Mouse (Mus musculus) CD4-positive, CD25-positive, alpha-beta regulatory T cell, adult 2 months (primary cell): ENCODE results near the gene Cd37.
A peak's percentile ranks its signal among the peaks of the same experiment; 100 is the strongest.

Experiments used
- DNase-seq: peaks from one replicate; pipeline ENCODE4 v3.0.0-alpha.2; 2012; ENCODE audit warnings: low read depth, low spot score

The Cd37 gene

DNA sequence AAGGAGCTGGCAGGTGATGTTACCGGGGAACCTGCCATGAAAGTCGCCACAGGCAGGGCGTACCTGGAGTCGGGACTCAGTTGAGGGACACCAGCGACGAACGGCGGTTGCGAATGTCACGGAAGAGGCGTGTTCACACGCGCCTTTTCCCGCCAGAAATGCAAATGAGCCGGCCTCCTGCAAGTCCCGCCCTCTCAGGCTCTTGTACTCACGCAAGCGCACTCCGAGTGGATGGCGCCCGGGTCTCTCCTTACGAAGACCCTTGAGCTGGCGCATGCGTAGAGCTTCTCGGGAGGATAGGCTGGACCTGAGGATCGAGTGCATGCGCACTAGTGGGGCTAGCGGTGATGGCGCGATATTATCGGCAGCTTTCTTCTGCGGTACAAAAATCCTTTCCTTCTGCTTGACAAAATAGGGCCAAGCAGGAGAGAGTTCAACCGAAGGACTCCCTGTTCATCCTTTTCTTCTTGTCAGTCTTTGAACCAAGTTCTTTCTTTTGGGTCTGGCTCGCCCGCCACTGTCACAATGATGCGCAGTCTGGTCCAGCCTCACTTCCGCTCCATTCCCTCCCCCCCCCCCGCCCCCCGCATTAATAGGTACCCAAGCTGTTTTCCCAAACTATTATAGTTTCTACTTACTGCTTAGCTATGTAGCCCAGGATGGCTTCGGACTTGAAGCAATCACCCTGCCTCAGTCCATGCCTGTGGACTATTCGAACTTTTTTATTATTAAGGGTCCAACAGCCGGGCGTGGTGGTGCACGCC lies 34.4 kb downstream of the Cd37 start, which contains the start of gene Ccdc155:
Gene Ccdc155 (minus strand): TSS at position 513 of the 764 bp plus-strand sequence.
- DNase-seq: peak; percentile 97

DNA sequence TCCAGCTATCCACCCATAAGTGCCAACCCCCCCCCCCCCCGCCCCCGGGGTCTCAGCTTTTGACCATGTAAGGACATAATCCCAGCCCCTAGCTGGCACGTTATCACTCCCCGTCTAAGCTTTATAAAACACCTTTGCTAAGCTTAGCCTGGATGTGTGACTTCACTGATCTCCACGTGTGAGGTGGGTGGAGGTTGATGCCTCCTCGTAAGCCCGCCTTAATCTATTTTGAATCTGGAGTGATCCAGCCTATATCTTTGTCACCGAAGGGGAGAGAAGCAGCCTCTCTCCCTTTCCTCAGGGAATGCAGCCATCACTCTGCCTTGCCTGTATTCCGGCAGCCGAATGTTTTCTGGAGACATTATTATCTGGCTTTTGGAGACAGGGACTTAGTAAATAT lies 36.3 kb downstream of the Cd37 start:
- DNase-seq: no peak

DNA sequence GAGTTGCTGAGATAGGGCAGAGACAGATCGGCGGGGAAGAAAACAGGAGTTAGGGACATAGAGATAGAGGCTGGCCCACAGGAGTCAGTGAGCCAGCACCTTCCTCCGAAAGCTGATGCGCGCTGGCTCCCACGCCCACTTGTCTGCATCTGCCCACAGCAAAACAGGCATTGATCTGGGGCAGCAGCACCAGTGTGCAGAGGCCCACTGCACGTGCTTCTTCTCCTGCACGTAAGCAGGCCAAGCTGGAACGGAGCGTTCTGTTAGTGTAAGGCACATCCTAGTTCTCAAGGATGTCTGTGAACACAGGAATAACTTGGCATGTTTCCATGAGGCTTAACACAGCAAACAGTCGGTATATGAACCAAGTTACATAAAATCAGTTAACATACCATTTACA lies 40.0 kb downstream of the Cd37 start:
- DNase-seq: no peak

DNA sequence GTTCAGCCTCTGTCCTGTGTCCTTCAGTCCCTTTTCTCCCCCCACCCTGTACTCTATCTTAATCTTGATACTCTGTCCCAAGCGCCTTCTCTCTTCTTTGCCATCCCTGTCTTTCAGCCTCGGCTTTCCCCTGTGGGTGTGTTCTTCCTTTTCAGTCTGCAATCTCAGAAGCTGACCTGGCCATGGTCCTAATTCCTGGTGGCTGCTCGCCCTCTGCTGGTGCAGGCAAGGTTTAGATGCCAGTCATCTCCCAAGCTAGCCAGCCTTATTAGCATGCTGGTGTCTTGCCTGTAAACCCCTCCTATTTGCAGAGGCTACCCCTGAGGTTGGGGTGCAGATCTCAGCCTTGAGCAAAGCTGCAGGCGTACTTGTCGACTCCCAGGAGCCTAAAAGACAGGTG lies 40.5 kb downstream of the Cd37 start:
- DNase-seq: peak; percentile 72

DNA sequence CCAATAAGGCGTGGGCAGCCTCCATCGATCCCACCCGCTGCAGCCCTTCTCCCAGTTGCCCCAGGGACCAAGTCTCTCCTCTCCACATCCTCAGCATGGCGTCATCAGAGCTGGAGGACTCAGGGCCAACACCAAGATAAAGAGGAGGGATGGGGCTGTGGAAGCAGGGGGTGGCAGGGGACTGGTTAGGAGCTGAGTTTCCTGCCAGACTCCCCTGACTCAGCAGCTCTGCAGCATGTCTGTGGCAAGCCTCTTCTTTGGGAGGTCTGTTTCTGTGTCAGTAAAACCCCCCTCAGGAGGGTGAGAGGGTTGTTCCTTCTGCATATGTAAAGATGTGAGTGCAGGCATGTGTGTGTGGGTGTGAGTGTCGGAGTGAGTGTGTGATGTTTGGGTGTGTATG lies 41.9 kb downstream of the Cd37 start:
- no peak for DNase-seq

DNA sequence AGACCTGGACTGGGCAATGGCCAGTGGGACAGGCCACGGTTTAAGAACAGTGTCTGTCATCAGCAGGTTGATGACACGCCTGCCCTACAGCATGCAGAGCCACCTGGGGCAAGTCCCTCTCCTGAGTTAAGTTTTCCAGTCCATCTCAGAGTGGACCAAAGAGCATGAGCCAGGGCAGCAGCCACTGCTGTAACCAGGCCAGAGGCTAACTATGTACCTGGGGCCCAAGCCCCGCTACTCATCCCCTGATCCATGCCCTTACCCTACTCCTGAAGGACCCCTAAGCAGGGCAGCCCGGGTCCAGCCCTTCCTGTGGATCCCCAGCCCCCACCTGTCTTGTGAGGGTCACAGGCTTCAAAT lies 42.8 kb downstream of the Cd37 start:
- no peak for DNase-seq

DNA sequence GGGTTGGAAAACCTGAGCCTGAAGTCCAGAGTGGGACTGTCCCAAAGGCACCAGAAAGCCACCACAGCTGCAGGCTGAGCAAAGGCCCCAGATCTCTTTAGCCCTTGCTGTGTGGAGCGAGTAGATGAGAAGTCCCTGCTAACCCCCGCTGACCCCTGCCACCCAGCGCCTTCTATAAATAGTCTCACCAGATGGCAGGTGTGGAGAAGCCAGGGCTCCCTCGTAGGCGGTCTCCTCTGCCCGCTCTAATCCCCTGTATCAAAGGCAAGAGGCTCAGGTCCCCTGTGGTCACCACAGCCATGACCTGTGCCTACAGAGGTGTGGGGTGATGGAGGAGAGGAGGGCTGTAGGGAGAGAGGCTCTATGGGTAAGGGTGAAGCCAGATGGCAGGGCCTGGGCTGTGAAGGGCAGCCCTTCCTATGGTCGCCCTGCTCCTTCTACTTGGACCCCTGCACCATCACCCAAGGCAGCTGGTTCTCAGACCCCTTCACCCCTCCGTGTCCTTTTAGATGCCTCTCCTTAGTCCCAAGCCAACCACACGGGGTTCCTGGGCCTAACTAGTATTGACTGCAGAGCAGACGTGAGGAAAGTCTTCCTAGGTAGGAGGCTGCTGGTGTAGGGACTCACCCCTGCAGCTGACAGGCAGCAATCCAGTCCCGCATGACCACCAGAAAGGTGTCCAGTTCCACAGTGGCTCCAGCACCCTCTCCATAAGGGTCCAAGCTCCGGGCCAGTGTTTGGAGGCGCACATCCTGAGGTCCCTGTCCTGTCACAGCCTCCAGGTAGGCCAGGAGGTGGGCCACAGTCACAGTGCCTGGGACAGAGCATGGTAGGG lies 43.4 kb downstream of the Cd37 start:
- no peak for DNase-seq

DNA sequence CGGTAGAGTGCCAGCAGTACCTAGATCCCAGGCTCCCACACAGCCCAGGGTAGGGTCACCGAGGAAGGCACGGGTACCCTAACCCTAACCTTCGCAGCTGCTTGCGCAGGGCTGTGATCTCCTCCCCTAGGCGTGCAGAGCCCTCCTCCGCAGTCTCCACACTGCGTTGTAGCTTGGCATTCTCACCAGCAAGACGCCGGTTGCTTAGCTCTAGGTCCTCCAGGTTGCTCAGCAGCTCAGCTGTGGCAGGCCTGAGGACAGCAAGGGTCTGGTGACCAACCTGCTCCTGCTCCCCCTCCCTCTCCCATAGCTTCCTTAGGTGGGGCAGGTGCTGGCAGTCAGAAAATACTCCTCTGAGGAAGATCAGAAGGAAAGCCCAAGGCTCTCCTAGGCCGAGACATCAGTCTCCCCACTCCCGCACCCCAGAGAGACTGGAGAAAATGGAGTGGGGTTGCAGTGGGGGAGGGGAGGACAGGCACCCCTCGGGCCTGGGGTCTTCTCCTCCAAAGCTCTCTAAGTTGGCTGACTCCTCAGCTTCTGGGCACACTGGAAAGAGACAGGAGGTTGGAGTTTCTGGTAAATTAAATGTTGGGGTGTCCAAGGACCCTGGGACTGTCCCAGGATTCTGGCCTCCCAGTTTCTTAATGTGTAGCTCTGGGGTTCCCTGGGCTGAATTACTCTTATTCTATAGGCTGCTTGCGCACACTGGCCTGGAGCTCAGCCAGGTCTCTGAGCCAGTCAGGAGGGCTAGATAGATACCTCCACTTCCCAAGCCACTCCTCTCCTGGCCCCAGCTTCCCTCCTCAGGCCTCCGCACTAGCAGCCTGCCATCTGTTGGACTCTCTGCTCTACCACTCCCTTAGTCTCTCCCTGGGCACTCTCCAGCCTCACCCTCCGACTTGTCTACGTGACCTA lies 44.8 kb downstream of the Cd37 start:
- no peak for DNase-seq

DNA sequence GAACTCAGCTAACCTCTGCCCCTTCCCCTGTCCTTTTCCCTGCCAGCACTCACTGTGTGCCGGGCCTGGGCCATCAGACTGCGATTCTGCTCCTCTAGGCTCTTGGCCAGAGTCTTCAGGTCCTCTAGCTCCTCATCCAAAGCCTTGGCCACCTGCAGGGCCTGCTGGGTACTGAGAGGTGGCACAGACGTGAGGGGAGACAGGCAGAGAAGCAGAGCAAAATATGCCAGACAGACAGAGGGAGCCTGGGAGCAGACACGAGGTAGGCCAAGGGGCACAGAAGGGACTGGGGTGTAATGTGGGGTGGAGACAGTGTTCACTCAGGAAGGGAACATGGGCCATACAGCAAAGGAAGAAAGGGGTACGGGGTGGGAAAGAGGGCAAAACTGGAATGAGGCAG lies 45.5 kb downstream of the Cd37 start:
- DNase-seq: no peak

DNA sequence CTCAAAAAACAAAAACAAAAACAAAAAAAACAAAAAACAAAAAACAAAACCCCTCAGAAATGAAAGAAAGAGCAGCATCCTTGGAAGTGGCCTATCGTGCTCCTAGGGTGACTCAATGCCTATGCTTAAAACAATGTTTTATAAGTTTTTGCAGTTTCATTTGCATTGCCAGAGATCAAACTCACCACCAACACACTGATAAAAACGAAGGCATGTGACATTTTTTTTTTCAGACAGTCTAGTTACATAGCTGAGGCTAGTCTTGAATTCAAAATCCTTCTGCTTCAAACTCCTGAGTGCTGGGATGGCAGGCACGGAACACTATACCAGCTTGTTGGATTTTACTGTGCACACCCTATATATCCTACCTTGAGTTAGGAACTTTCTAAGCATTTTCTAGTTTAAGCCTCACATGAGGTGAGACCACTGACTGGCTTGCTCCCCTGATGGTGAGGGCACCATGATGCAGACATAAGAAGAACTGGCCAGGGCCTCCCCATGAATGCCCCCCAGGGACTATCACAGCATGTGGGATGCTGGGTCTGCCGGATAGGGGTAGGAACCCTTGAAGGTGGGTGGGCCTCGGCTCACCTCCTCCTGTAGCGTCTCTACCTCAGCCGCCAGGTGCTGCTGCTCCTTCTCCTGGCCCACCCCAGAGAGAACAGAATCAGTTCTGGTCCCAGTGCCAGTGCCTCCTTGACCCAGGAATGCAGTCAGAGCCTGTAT lies 46.2 kb downstream of the Cd37 start:
- DNase-seq: no peak

DNA sequence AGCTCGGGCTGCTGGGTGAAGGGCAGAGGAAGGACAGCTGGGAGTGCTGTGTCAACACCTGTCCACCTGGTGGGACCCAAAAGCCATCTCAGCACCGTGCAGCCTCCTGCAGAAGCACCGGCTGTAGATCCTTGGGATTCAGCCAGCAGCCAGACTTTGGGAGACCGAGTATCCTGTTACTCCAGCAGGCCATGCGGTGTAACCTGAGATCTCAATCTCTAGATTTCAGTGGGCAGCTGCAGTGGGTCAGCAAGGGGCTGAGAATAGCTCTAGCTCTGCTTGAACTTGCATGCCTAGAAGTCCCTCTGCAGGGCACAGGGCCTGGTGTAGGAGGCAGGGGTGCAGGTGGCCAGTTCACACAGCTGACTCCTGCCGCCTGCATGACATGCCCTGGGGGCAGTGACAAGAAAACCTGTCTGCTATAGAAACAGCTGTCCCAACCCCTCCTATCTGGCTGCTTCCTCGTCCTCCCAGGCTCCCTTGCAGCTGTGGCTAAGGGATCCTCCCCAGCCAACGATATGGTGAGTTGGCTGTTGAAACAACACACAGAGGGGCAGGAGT lies 47.0 kb downstream of the Cd37 start:
- no peak for DNase-seq

DNA sequence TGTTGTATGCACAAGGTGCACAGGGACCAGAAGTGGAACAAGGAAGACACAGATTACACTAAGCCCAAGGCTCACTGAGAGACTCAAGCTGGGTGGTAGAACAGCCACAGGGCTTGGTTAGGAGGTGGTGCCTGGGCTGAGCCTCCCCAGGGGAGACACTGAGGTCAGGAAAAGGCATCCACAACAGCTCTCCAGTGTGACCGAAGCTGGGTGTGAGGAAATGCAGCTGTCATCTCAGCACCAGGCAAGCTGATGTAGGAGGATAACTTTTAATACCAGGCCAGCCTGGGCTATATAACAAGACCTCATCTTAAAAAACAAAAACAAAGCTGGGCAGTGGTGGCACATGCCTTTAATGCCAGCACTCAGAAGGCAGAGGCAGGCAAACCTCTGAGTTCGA lies 47.8 kb downstream of the Cd37 start:
- no peak for DNase-seq

DNA sequence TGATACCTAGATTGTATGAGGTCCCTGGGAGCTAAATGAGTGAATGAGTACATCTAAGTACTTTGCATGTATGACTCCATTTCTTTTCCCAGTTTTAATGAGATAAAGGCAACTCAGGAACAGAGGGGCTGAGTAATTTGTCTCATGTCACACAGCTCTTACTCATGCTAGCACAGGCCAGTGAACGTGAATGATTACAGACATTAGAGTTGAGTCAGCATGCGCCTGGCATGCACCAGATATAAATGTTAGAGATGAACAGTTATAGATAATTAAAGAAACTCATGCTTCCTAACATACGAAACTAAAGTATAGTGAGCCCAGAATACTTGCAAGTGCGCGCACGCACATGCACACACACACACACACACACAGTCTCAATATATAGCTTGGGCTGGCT lies 48.7 kb downstream of the Cd37 start:
- DNase-seq: no peak

DNA sequence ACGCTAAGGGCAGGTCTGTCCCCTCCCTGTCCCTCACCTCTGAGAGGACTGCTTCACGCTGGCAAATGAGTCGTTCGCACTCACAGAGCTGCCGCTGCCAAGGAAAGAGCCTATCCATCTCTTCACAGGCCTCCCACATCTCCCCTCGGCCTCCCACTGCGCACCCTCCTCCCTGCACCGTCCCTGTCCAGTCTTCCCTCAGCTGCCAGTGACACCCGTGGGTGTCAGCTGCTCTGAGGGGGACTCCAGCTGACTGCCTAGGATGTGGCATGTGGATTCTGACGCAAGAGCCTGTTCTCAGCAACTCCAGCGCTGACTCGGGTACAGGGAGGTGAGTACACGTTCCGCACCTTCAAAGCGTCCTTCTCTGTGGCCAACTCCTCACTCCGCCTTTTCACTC lies 49.3 kb downstream of the Cd37 start:
- no peak for DNase-seq

DNA sequence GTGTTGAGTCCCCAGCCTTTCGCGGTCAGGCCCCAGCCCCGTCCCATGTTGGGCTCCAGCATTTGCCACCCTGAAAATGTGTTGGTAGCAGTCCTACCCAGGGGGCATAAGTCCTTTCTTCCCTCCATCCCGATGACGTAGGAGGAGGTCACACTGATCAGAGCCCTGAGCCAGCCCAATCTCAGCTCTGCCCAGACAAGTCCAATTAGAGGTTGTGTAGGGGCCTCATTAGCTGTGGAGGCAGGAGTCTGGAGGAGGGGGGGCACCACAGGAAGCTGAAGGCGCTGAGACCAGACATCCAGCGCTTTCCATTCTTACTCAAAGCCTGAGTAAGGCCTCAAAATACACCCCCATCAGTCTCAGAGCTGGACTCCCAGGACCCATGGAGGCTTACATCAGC lies 53.0 kb downstream of the Cd37 start:
- DNase-seq: no peak

DNA sequence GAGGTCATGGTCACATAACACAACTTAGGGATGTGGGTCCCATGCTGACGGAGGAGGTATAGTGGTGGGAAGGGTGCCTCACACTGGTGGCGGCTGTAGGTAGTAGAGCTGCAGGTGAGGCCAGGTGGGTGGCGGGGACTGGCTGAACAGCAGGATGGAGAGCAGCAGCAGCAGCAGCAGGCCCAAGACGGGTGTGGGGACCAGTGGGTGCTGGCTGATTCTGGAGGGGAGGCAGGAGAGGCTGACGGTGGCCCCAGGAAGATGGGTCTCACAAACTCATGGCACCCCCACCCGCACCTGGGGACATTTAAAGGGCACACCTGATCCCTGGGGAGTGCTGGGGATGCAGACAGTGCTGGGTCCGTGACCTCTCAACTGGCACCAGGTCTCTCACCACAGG lies 55.2 kb downstream of the Cd37 start:
- DNase-seq: no peak
